Mouse (Mus musculus) MEL (cell line): ENCODE measurements at regions not wholly inside any gene's neighbourhood (a gene's known extent, or its start where the extent isn't known, plus 50 kb on each side); places are given as distances from the start of the nearest gene placed in this dataset.

ENCODE experiments used
- CHD1 ChIP-seq: IDR thresholded peaks from 2 replicates; pipeline ENCODE4 v1.6.1; 2012; ENCODE audit warnings: low read depth, mild to moderate bottlenecking, inconsistent platforms, low read length, improper control_type of control experiment
- CTCF ChIP-seq, 3 experiments: IDR thresholded peaks in 2 of 3; conservative IDR thresholded peaks in 1 of 3; 2 replicates each; pipeline ENCODE4 v1.5.1; 2011 to 2012; ENCODE audit warnings: low read length in 3 of 3, low read depth in 2 of 3, mild to moderate bottlenecking in 2 of 3, improper control_type of control experiment in 1 of 3, inconsistent platforms in 1 of 3, mixed read lengths in 1 of 3, moderate library complexity in 1 of 3; ENCODE audit not compliant: control insufficient read depth in 1 of 3, insufficient read depth in 1 of 3, poor library complexity in 1 of 3, severe bottlenecking in 1 of 3
- NELFE ChIP-seq: IDR thresholded peaks from 2 replicates; pipeline ENCODE4 v1.6.1; 2011; ENCODE audit warnings: low read depth, low read length, improper control_type of control experiment
- POLR2A ChIP-seq, 2 experiments: IDR thresholded peaks; 2 replicates each; pipeline ENCODE4 v1.6.1; 2011 to 2012; ENCODE audit warnings: low read length in 2 of 2, mild to moderate bottlenecking in 2 of 2, control low read depth in 1 of 2, improper control_type of control experiment in 1 of 2, low read depth in 1 of 2, moderate library complexity in 1 of 2; ENCODE audit not compliant: control insufficient read depth in 1 of 2, insufficient read depth in 1 of 2, poor library complexity in 1 of 2
- POLR2AphosphoS5 ChIP-seq: IDR thresholded peaks from 2 replicates; pipeline ENCODE4 v1.6.1; 2012; ENCODE audit warnings: low read depth, borderline replicate concordance, mild to moderate bottlenecking, inconsistent platforms, low read length, moderate library complexity, mixed read lengths

GRCm38 (mm10) chr6:70111892-70112291 is 680.1 kb downstream of the Rpia start:
- TF ChIP-seq POLR2A (IDR thresholded peaks at IDR 0.05; ENCODE audit: control insufficient read depth in 1 of 2, insufficient read depth in 1 of 2, low read depth in 1 of 2, low read length in 2 of 2, poor library complexity in 1 of 2) (no peak), CTCF (IDR thresholded peaks at IDR 0.05 in 2 of 3, conservative IDR thresholded peaks at IDR 0.05 in 1 of 3; ENCODE audit: control insufficient read depth in 1 of 3, insufficient read depth in 1 of 3, low read depth in 2 of 3, low read length in 3 of 3, poor library complexity in 1 of 3, severe bottlenecking in 1 of 3) (no peak), NELFE (no peak), CHD1 (no peak), POLR2AphosphoS5 (no peak)
